Mouse (Mus musculus) erythroblast, embryonic 14.5 days (primary cell): Measurements from ENCODE around the gene Tmem91. TPM values are rescaled to one million over a fixed set of nuclear protein-coding genes. Genes with fewer than 3 reads are reported as not detected.

Experiments used
- H3K27me3 ChIP-seq: 2 replicates; pipeline ENCODE4 v1.6.1; 2012; ENCODE audit warnings: inconsistent platforms; ENCODE audit not compliant: control insufficient read depth
- H3K36me3 ChIP-seq: 2 replicates; pipeline ENCODE4 v1.6.1; 2012; ENCODE audit warnings: mild to moderate bottlenecking, inconsistent platforms; ENCODE audit not compliant: control insufficient read depth
- H3K4me1 ChIP-seq: 2 replicates; pipeline ENCODE4 v1.6.1; 2012; ENCODE audit warnings: inconsistent platforms; ENCODE audit not compliant: control insufficient read depth
- H3K4me3 ChIP-seq: replicated peaks from 2 replicates; pipeline ENCODE3; 2012; ENCODE audit warnings: moderate library complexity, mild to moderate bottlenecking, inconsistent platforms
- H3K9me3 ChIP-seq: 2 replicates; pipeline ENCODE4 v1.6.1; 2012; ENCODE audit warnings: low read length, inconsistent platforms, mixed read lengths; ENCODE audit not compliant: control insufficient read depth
- GATA1 ChIP-seq: IDR thresholded peaks from 2 replicates; pipeline ENCODE4 v1.6.1; 2012; ENCODE audit warnings: low read length, inconsistent platforms, mixed read lengths
- TAL1 ChIP-seq: IDR thresholded peaks from 3 replicates; pipeline ENCODE4 v1.6.1; 2012; ENCODE audit warnings: low read length, inconsistent platforms, mixed read lengths
- polyA plus RNA-seq: library from polyadenylated mRNA; stranded (reverse); fragments of >175 nt; gene quantifications from 2 replicates; pipeline ENCODE4 v1.2.3, GENCODE M21; 2012

The Tmem91 gene
- polyA plus RNA-seq, 1 experiment, result 0.01 TPM

- H3K4me1 ChIP-seq, result peaks cover 22% of the 10 kb centered on the region
- H3K9me3 ChIP-seq, result peaks cover 21% of the 10 kb centered on the region
- no peak overlapping the region for H3K4me3 ChIP-seq
- peaks cover 89% of the 10 kb centered on the region for H3K36me3 ChIP-seq
- no peak for TF ChIP-seq GATA1
- no peak for TF ChIP-seq TAL1
- no peaks in the 10 kb centered on the region for H3K27me3 ChIP-seq
These were observed 27.4 kb upstream of the Tmem91 start for GRCm38 (mm10) chr7:25702350-25702749.

- Histone ChIP-seq H3K36me3 (peaks cover 88% of the 10 kb centered on the region), H3K9me3 (peaks cover 21% of the 10 kb centered on the region), H3K4me1 (peaks cover 21% of the 10 kb centered on the region), H3K27me3 (no peaks in the 10 kb centered on the region), H3K4me3 (no peak overlapping the region)
- TF ChIP-seq GATA1 (no peak), TAL1 (no peak)
These were observed 25.8 kb upstream of the Tmem91 start for GRCm38 (mm10) chr7:25700732-25701131.

- Histone ChIP-seq H3K4me3 (no peak overlapping the region), H3K9me3 (peaks cover 21% of the 10 kb centered on the region), H3K4me1 (peaks cover 17% of the 10 kb centered on the region), H3K27me3 (no peaks in the 10 kb centered on the region), H3K36me3 (peaks cover 88% of the 10 kb centered on the region)
- TF ChIP-seq GATA1 (no peak), TAL1 (no peak)
These were observed 24.9 kb upstream of the Tmem91 start for GRCm38 (mm10) chr7:25699851-25700250.

GRCm38 (mm10) chr7:25694104-25694503 lies 19.1 kb upstream of the Tmem91 start:
- TF ChIP-seq TAL1 (no peak), GATA1 (no peak)
- Histone ChIP-seq H3K36me3 (peaks cover 82% of the 10 kb centered on the region), H3K4me1 (peaks cover 34% of the 10 kb centered on the region), H3K4me3 (no peak overlapping the region), H3K27me3 (no peaks in the 10 kb centered on the region; the same call in 1 of the 2 replicates), H3K9me3 (no peaks in the 10 kb centered on the region)

- TF ChIP-seq GATA1 (no peak), TAL1 (no peak)
- peak overlapping the region; percentile 84 for H3K4me3 ChIP-seq
- peaks cover 54% of the 10 kb centered on the region for H3K36me3 ChIP-seq
- peaks cover 70% of the 10 kb centered on the region for H3K4me1 ChIP-seq
- H3K27me3 ChIP-seq, result no peaks in the 10 kb centered on the region; the same call in 1 of the 2 replicates
- no peaks in the 10 kb centered on the region for H3K9me3 ChIP-seq
These were observed 15.1 kb upstream of the Tmem91 start for GRCm38 (mm10) chr7:25690051-25690450.

- H3K9me3 ChIP-seq, result no peaks in the 10 kb centered on the region
- H3K4me3 ChIP-seq, result peak overlapping the region; percentile 84
- TF ChIP-seq TAL1 (no peak), GATA1 (no peak)
- H3K4me1 ChIP-seq, result peaks cover 74% of the 10 kb centered on the region
- no peaks in the 10 kb centered on the region; the same call in 1 of the 2 replicates for H3K27me3 ChIP-seq
- peaks cover 54% of the 10 kb centered on the region for H3K36me3 ChIP-seq
These were observed 14.6 kb upstream of the Tmem91 start for GRCm38 (mm10) chr7:25689603-25690021.

- Histone ChIP-seq H3K4me3 (peak overlapping the region; percentile 84), H3K4me1 (peaks cover 80% of the 10 kb centered on the region), H3K27me3 (no peaks in the 10 kb centered on the region; the same call in 1 of the 2 replicates), H3K9me3 (no peaks in the 10 kb centered on the region), H3K36me3 (peaks cover 52% of the 10 kb centered on the region)
- TF ChIP-seq TAL1, result no peak
These were observed 14.0 kb upstream of the Tmem91 start for GRCm38 (mm10) chr7:25688810-25689586.

GRCm38 (mm10) chr7:25687811-25688401 lies 12.9 kb upstream of the Tmem91 start:
- H3K4me3 ChIP-seq, result peak overlapping the region; percentile 84
- TF ChIP-seq TAL1 (no peak), GATA1 (no peak)
- H3K36me3 ChIP-seq, result peaks cover 55% of the 10 kb centered on the region
- no peaks in the 10 kb centered on the region for H3K9me3 ChIP-seq
- H3K4me1 ChIP-seq, result peaks cover 89% of the 10 kb centered on the region
- H3K27me3 ChIP-seq, result no peaks in the 10 kb centered on the region; the same call in 1 of the 2 replicates
